Mouse (Mus musculus): ENCODE results near the gene Anks6. TPM values are rescaled to one million over a fixed set of nuclear protein-coding genes. Genes with fewer than 3 reads are reported as not detected.
"Not testable (repeated sequence)": the region's sequence is repeated elsewhere in the genome, so short reads cannot be mapped to it uniquely, and the experiment has no call there.

Anks6 gene
- polyA plus RNA-seq, 1 experiment from 2014 or later: 4.1 TPM

DNA sequence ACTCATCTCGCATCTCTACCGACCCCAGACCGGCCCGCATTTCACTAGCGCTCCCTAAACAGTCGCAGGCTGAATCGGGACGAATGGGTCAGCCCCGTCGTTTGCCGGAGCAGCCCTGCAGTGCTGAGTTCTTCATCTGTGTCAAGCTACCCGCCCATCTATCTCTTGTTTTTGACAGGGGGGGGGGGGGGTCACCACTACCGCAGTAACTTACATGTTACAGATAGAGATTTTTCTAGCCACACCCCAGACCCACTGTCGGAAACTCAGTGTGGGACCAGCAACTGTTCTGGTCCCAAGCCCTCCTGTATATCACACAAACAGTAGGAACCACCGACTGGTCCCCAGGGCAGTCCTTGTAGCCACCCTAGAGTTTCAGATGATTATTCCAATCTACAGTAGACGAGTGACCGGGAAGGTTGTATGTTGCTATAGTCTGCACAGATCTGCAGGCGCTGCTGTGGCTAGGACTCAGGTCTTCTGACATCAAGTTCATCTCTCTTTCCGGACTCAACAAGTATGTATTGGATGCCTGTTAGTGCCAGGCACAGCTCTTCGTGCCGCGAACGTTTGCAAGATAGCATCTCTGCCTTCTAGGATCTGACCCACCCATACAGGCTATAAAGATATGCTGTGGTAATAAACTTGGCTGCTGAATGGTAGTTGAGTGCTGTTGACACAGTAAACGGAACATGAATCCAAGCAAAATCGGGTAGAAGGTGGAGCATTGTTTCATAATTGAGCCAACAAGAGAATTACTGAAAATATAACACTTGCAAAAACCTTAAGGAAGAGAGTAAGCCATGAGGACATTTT, 491 bp upstream of the Anks6 start:
- Histone ChIP-seq H3K4me3 (peak overlapping the region; percentile 71), H3K4me2 (peak overlapping the region; percentile 65), H3K27ac (peak overlapping the region; percentile 74), H3K36me3 (no peaks in the 10 kb centered on the region), H3K9ac (peak overlapping the region; percentile 89), H3K27me3 (peaks cover 7% of the 10 kb centered on the region), H3K9me3 (no peaks in the 10 kb centered on the region), H3K4me1 (replicated peaks) (peaks cover 17% of the 10 kb centered on the region)
- peak; percentile 65 for ATAC-seq (ENCODE audit: low FRiP score)
- WGBS: 39% methylated on average over 25 of the region's 25 CpGs

DNA sequence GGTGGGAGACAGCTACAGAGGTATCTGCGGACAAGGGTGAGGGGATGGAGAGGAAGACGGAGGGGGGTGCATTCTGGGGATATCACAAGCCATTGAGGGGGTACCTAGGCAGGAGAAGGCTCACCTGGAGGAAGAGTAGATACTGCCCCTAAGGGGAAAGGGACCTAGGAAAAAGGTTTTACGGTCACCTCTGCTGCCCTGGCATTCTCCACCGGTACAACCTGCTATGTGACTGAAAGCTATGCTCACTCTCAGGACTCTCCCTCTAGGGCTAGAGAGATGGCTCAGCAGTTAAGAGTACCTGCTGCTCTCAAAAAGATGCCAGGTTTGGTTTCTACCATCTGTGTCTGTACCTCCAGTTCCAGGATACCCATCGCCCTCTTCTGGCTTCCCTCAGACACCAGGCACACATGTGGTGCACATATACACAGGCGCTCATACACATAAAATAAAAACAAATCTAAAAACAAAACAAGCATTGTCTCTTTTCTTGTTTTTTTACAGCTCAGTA, 1.6 kb downstream of the Anks6 start:
- H3K4me2 ChIP-seq: peak overlapping the region; percentile 65
- peak overlapping the region; percentile 71; the same call in 1 of the 2 replicates for H3K4me3 ChIP-seq
- H3K4me1 ChIP-seq (replicated peaks): peaks cover 35% of the 10 kb centered on the region
- no peaks in the 10 kb centered on the region for H3K9me3 ChIP-seq
- H3K27me3 ChIP-seq: peaks cover 9% of the 10 kb centered on the region
- no peak for ATAC-seq (ENCODE audit: low FRiP score)
- 98% methylated on average over 6 of the region's 6 CpGs for WGBS
- no peak overlapping the region for H3K9ac ChIP-seq
- H3K27ac ChIP-seq: no peak overlapping the region
- H3K36me3 ChIP-seq: no peaks in the 10 kb centered on the region

DNA sequence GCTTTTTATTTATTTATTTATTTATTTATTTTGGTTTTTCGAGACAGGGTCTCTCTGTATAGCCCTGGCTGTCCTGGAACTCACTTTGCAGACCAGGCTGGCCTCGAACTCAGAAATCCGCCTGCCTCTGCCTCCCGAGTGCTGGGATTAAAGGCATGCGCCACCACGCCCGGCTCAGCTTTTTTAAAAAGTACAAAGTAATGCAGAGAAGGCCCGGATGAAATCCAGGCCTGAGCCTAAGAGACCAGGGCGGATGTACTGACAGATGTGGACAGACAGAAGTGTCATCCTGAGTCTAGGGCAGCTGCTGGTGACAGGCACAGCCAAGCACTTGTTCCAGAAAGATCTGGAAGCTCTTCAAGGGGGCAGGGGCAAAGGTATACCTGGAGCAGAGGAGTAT, 2.1 kb downstream of the Anks6 start:
- not testable (repeated sequence) for ATAC-seq (ENCODE audit: low FRiP score); H3K4me2 ChIP-seq; H3K36me3 ChIP-seq; H3K4me3 ChIP-seq; H3K27me3 ChIP-seq; H3K9ac ChIP-seq; H3K27ac ChIP-seq; H3K9me3 ChIP-seq
- WGBS: 97% methylated on average over 9 of the region's 9 CpGs
- H3K4me1 ChIP-seq (replicated peaks): peaks cover 39% of the 10 kb centered on the region

DNA sequence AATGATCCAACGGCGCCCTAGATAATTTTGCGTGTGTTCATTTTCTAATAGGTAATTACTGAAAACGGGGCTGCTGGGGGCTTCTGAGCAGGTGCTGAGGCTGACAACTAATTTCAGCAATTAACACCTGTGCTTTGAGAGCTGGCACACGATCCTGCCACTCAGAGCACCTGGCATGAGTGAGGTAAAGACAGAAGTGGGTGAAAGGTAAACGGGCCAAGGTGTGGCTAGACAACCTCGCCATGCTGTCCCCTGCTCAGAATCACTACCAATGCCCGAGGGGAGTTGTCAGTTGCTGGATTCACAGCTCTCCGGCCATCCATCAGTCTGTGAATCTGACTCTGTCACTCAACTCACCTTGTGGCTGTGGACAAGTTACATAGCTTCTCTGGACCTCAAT, 5.3 kb downstream of the Anks6 start:
- Histone ChIP-seq H3K4me1 (replicated peaks) (peaks cover 35% of the 10 kb centered on the region), H3K27ac (no peak overlapping the region), H3K9me3 (no peaks in the 10 kb centered on the region), H3K4me2 (no peak overlapping the region), H3K4me3 (no peak overlapping the region), H3K36me3 (no peaks in the 10 kb centered on the region), H3K27me3 (peaks cover 9% of the 10 kb centered on the region), H3K9ac (no peak overlapping the region)
- WGBS: 67% methylated on average over 9 of the region's 9 CpGs
- no peak for ATAC-seq (ENCODE audit: low FRiP score)

DNA sequence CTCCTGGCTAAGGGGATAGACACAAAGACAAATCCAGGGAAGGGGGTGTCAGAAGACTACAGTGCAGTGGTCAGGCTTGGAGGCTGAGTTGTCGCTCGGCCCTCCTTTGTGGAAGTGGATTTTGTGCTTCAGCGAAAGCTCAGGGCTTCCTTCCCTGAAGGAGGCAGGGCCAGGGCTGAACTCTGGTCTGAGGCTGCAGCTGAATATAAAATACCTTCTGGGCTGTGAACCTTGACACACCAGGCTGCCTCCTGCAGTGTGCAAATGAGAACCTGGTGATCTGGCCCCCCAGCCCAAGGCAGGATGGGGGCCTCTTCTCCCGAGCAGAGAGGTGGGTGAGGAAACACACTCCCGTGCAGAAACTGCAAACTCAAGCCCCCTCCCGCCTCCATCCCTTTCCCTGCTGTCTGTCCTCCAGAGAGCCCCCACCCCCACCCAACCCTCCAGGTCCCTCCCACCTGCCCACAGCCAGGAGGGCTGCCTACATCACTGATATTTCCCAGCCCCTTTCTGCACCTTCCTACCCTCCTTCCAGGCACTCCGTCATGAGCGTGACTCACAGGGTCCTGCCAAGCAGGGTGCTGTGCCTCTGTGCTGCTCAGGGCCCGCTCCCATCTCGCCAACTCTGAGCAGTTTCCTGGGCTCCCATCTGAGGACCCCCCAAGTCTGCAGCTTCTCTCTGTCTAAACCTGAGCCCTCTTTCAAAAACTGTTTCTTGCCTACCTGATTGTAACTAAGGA, 6.4 kb downstream of the Anks6 start:
- H3K4me3 ChIP-seq: no peak overlapping the region
- 25% methylated on average over 10 of the region's 10 CpGs for WGBS
- H3K27ac ChIP-seq: 0 out of 2 replicates have a peak overlapping the region, but pooled peaks have one; percentile 20
- no peak overlapping the region for H3K4me2 ChIP-seq
- no peaks in the 10 kb centered on the region for H3K36me3 ChIP-seq
- peaks cover 9% of the 10 kb centered on the region for H3K27me3 ChIP-seq
- H3K4me1 ChIP-seq (replicated peaks): peaks cover 27% of the 10 kb centered on the region
- peak overlapping the region; percentile 16 for H3K9ac ChIP-seq
- peak; percentile 34; the same call in 1 of the 2 replicates for ATAC-seq (ENCODE audit: low FRiP score)
- H3K9me3 ChIP-seq: no peaks in the 10 kb centered on the region

DNA sequence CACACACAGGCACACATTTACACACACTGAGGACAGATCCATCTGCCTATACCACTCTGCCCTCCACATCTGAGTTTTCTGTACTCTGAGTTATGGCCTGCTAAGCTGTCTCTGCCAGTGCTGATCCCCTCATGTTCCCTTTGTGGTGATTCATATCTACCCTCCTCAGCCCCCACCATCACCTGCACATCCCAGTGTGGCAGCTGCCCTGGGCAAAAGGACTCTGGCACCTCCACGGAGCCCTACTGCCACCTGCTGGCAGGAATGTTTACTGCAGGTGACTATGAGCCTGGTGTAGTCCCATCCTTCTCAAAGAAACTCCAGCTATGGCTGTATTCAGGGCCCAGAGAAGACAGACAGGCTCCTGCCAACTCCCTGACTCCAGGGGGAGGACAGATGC, 7.1 kb downstream of the Anks6 start:
- ATAC-seq (ENCODE audit: low FRiP score): peak; percentile 46; the same call in 1 of the 2 replicates
- H3K36me3 ChIP-seq: no peaks in the 10 kb centered on the region
- peaks cover 24% of the 10 kb centered on the region for H3K4me1 ChIP-seq (replicated peaks)
- no peaks in the 10 kb centered on the region for H3K9me3 ChIP-seq
- WGBS: 0% methylated on average over 1 of the region's 1 CpGs
- peaks cover 3% of the 10 kb centered on the region; the same call in 1 of the 2 replicates for H3K27me3 ChIP-seq
- no peak overlapping the region for H3K27ac ChIP-seq
- H3K9ac ChIP-seq: 0 out of 2 replicates have a peak overlapping the region, but pooled peaks have one; percentile 16
- no peak overlapping the region for H3K4me3 ChIP-seq
- H3K4me2 ChIP-seq: no peak overlapping the region

DNA sequence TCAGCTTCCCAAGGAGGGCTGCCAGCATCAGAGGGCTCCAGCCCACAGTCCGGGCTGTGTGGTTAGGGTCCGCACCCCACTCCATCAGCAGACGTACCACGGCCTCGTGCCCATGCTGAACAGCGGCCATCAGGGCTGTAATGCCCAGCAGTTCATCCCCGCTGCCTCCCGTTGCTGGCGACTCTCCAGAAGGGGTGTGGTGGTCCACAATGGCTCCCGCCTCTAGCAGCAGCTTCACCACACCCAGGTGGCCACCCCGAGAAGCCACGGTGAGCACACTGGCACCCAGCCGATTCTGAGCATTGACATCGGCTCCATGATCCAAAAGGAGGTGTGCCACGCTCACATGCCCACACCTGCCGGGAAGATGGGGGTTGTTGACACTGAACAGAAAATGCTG, 8.0 kb downstream of the Anks6 start:
- no peak overlapping the region for H3K4me2 ChIP-seq
- no peaks in the 10 kb centered on the region for H3K9me3 ChIP-seq
- no peak overlapping the region for H3K27ac ChIP-seq
- H3K4me3 ChIP-seq: no peak overlapping the region
- no peak for ATAC-seq (ENCODE audit: low FRiP score)
- H3K4me1 ChIP-seq (replicated peaks): peaks cover 21% of the 10 kb centered on the region
- H3K27me3 ChIP-seq: peaks cover 3% of the 10 kb centered on the region; the same call in 1 of the 2 replicates
- H3K9ac ChIP-seq: peak overlapping the region; percentile 29; the same call in 1 of the 2 replicates
- H3K36me3 ChIP-seq: no peaks in the 10 kb centered on the region
- 88% methylated on average over 16 of the region's 16 CpGs for WGBS

DNA sequence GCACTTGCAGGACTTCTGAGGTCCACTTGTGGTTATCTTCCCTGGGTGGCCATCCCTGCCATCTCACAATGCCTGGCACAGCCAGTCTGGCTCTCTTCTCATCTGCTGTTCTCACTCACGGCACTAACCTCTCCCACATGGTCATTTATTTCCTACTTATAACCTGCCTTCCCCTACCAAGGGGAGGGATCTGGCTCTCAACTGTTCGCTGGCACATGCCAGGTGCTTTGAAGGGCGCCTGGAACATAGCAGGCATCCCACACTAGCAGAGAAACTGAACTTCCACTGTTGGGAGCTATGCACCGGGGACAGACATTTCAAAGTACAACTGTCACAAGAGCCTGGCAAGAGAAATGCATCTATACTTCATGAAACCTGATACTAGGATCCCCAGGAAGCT, 9.5 kb downstream of the Anks6 start:
- H3K9ac ChIP-seq: 0 out of 2 replicates have a peak overlapping the region, but pooled peaks have one; percentile 13
- H3K36me3 ChIP-seq: peaks cover 9% of the 10 kb centered on the region
- H3K27me3 ChIP-seq: peaks cover 2% of the 10 kb centered on the region; the same call in 1 of the 2 replicates
- H3K4me1 ChIP-seq (replicated peaks): peaks cover 21% of the 10 kb centered on the region
- no peak overlapping the region for H3K4me3 ChIP-seq
- no peak overlapping the region for H3K4me2 ChIP-seq
- no peak overlapping the region for H3K27ac ChIP-seq
- WGBS: 81% methylated on average over 4 of the region's 4 CpGs
- no peaks in the 10 kb centered on the region for H3K9me3 ChIP-seq
- ATAC-seq (ENCODE audit: low FRiP score): no peak

DNA sequence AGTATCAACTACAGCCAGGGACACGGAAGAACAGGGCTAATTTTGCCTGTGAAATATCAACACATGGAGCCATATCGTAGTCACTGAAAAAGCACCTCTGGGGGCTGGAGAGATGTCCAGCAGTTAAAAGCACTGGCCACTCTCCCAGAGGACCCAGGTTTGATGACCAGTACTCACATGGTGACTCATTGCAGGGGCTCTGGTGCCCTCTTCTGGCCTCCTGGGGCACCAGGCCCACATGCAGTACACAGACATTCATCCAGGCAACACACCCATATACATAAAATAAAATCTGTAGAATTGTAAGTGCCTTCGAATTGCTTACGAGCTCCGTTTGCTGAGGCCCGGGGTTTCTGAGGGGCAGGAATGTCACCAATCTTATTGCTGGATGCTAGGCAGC, 10.3 kb downstream of the Anks6 start:
- no peak overlapping the region for H3K27ac ChIP-seq
- 90% methylated on average over 6 of the region's 6 CpGs for WGBS
- H3K9me3 ChIP-seq: no peaks in the 10 kb centered on the region
- peaks cover 17% of the 10 kb centered on the region for H3K4me1 ChIP-seq (replicated peaks)
- no peak overlapping the region for H3K9ac ChIP-seq
- no peak overlapping the region for H3K4me2 ChIP-seq
- H3K4me3 ChIP-seq: no peak overlapping the region
- ATAC-seq (ENCODE audit: low FRiP score): no peak
- peaks cover 9% of the 10 kb centered on the region for H3K36me3 ChIP-seq
- H3K27me3 ChIP-seq: no peaks in the 10 kb centered on the region

DNA sequence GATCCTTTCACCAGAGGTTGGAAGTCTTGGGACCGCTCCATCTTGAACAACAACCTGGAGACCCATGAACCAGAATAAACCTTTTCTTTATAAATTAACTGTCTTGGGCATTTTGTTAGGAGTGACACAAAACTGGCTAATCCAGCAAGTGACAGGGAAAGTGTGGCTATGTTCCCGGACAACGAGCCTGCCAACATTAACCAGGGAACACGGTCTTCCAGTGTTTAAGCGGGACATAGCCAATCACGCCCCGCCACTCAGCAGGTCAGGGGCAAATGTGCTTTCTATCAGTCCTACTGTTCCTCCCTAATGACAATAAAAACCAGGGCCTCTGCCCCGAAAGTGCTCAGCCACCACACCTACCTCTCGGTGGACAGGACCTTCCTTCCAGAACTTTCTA, 13.4 kb downstream of the Anks6 start:
- H3K36me3 ChIP-seq: peaks cover 24% of the 10 kb centered on the region
- WGBS: 93% methylated on average over 9 of the region's 9 CpGs

DNA sequence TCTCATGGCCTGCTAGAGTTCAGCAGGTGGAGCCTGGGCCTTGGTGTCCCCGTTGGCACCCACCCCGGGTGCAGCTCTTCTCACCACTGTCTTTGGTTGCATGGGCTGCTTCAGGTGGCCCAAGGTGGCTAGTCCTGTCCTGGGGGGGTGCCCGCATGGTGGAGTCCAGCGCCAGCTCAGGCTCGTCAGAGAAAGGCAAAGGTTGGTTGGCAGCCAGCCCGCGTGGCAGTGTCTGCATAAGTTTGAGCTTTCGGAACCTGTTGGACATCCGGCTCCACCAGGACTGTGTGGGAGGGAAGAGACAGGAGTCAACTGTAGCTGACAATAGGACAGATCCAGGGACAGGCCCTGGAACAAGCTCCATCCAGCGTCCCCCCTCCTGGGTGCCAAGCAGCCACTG, 17.6 kb downstream of the Anks6 start:
- H3K27me3 ChIP-seq: 0 out of 2 replicates have a peak, but pooled peaks cover 5% of the 10 kb centered on the region
- H3K4me3 ChIP-seq: no peak overlapping the region
- H3K27ac ChIP-seq: no peak overlapping the region
- no peaks in the 10 kb centered on the region for H3K9me3 ChIP-seq
- no peak for ATAC-seq (ENCODE audit: low FRiP score)
- H3K36me3 ChIP-seq: peaks cover 41% of the 10 kb centered on the region
- H3K4me1 ChIP-seq (replicated peaks): peaks cover 16% of the 10 kb centered on the region
- no peak overlapping the region for H3K4me2 ChIP-seq
- H3K9ac ChIP-seq: no peak overlapping the region
- WGBS: 91% methylated on average over 10 of the region's 10 CpGs

More for the DNA sequence above, 13.4 kb downstream of the Anks6 start:
- no peak overlapping the region for H3K4me3 ChIP-seq
- no peak overlapping the region for H3K9ac ChIP-seq
- no peaks in the 10 kb centered on the region for H3K27me3 ChIP-seq
- H3K4me2 ChIP-seq: no peak overlapping the region
- H3K27ac ChIP-seq: no peak overlapping the region
- no peaks in the 10 kb centered on the region for H3K4me1 ChIP-seq (replicated peaks)
- no peaks in the 10 kb centered on the region for H3K9me3 ChIP-seq
- no peak for ATAC-seq (ENCODE audit: low FRiP score)

DNA sequence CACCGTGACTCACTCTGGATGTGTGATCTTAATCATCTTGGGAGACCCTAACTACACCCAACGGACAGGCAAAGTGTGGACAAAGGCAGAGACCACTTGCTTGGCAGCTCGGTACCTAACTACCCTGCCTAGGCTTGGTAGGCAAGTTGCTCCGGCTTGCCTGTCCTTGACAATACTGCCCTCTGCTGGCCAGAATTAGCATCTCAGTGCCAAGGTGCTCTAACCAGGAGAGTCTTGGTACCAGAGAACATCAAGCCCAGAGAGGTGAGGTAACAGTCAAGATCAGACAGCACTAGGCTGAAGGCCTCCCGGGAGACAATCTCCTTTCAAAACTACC, 19.9 kb downstream of the Anks6 start:
- H3K4me1 ChIP-seq (replicated peaks): peaks cover 16% of the 10 kb centered on the region
- 20% methylated on average over 5 of the region's 5 CpGs for WGBS
- peak; percentile 61 for ATAC-seq (ENCODE audit: low FRiP score)
- 0 out of 2 replicates have a peak, but pooled peaks cover 7% of the 10 kb centered on the region for H3K27me3 ChIP-seq
- H3K9me3 ChIP-seq: no peaks in the 10 kb centered on the region
- peaks cover 40% of the 10 kb centered on the region for H3K36me3 ChIP-seq
- no peak overlapping the region; the same call in 1 of the 2 replicates for H3K27ac ChIP-seq
- H3K4me3 ChIP-seq: no peak overlapping the region
- H3K9ac ChIP-seq: no peak overlapping the region
- H3K4me2 ChIP-seq: no peak overlapping the region

All from hindbrain, embryonic 13.5 days (tissue).